Mouse (Mus musculus): ENCODE results near the gene Xxylt1. TPM values are rescaled to one million over a fixed set of nuclear protein-coding genes. Genes with fewer than 3 reads are reported as not detected.
A peak's percentile ranks its signal among the peaks of the same experiment; 100 is the strongest.

Gene Xxylt1
- total RNA-seq, 2 experiments from 2014 or later, result 19.0 to 20.9 TPM

GRCm38 (mm10) chr16:30936471-30936870, 144.8 kb downstream of the Xxylt1 start:
- intact Hi-C loops (cut with DNase I), result no loop called here

GRCm38 (mm10) chr16:30936012-30936461, 145.2 kb downstream of the Xxylt1 start:
- no peak for DNase-seq (ENCODE audit: low spot score in 2 of 2)
- intact Hi-C loops (cut with DNase I), result no loop called here

More at GRCm38 (mm10) chr16:30936471-30936870, 144.8 kb downstream of the Xxylt1 start:
- no peak for DNase-seq (ENCODE audit: low spot score in 2 of 2)

GRCm38 (mm10) chr16:30934967-30935690, 146.1 kb downstream of the Xxylt1 start:
- intact Hi-C loops (cut with DNase I), result no loop called here
- peak in 1 of 2 experiments; percentile 31 for DNase-seq (ENCODE audit: low spot score in 2 of 2)

- DNase-seq (ENCODE audit: low spot score in 2 of 2), result no peak
- intact Hi-C loops (cut with DNase I), result no loop called here
Observed at GRCm38 (mm10) chr16:30934205-30934780, 146.9 kb downstream of the Xxylt1 start.

DNA sequence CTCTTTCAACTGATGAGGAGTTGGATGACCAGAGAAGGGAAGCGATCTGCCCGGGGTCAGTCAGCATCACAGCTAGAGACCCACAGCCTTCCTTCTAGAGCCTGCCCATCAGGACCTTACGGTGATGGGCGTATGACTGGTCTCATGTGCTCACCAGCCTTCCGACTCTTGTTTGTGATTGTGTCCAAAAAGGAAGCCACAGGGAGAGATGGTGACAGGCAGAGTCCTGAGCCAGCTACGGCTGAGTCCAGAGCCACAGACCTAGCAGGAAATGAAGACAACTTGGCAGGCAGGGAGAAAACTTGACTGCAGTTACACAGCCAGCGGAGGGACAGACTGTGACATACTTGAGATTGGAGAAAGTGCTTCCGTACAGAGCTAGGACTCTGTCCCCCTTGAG, 147.9 kb downstream of the Xxylt1 start:
- intact Hi-C loops (cut with DNase I), result no loop called here

DNA sequence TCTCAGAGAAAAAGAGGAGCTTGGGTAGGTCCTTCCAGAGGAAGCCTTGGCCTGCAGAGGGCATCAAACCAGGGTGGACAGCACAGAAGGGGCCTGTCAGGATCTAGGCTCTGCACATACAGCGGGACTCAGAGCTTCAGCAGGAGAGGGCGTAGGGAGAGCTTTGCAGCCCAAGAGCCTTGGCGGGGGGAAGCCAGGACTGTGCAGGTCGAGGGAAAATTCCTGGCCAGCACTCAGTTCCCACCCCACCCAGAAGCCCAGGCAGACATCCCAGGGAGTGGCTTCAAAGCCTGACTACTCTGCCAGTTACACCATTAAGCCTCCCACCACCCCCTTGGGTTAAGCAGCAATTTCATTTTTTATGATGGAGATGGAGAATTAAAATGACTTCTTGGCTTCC, 148.4 kb downstream of the Xxylt1 start:
- no peak for DNase-seq (ENCODE audit: low spot score in 2 of 2)
- intact Hi-C loops (cut with DNase I), result no loop called here

More for the DNA sequence above, 147.9 kb downstream of the Xxylt1 start:
- DNase-seq (ENCODE audit: low spot score in 2 of 2), result no peak

- intact Hi-C loops (cut with DNase I), result no loop called here
- peak in 1 of 2 experiments; percentile 64 for DNase-seq (ENCODE audit: low spot score in 2 of 2)
Observed at GRCm38 (mm10) chr16:30932196-30932595, 149.0 kb downstream of the Xxylt1 start.

DNA sequence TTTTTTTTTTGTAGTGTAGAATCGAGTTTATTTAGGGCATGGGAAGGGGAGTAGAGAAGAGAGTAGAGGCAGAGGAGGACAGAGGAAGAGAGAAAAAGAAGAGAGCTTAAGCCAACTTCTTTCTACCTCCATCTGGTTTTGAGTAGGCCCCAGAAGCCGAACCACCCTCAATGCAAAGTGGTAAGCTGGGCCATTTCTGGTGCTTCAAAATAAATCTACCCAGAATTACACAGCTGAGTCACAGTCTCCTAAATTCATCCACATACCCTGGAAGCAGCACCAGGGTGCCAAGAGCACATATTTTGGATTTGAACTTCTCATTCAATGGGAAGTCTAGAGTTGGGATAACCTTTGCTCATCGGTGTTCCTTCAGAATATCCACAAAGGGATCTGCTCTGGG, 152.1 kb downstream of the Xxylt1 start:
- DNase-seq (ENCODE audit: low spot score in 2 of 2), result peak in 1 of 2 experiments; percentile 93
- intact Hi-C loops (cut with DNase I), result loop anchor here (1.0 to 2.0 kb wide), 3 partner anchors 19 to 328 kb away; no protein-coding TSS in a partner anchor

DNA sequence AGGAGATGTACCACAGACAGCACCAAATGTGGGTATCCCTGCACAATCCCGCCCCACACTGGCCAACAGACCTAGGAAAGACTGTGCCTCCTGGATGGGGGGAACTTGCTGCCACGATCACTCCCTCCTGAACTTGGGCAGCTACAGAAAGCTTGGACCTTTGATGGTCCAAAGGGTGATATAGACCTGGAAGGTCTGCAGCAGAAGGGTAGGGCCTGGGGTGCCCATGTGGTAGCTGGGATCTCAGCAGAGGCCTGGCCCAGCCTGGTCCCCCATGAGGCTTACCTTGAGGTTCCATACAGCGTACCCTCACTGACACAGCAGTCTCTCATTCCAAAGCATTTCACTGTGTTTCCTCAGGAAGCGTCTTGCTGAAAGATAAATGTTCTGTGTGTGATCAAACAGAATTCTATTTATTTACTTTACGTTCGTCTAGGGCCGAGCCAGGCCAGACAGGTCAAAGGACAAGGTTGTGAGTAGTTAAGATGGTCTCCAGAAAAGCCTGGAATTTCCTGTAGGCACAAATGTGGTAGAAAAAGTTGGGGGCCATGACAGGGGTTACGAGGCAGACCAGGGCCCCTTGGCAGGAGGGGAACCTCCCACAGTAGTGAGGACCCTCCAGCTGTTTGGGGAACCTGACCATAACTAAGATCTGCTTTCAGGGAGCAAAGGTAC, 153.0 kb downstream of the Xxylt1 start:
- intact Hi-C loops (cut with DNase I), result loop anchor here (2.0 kb wide), 1 partner anchor 327 kb away; no protein-coding TSS in a partner anchor
- no peak for DNase-seq (ENCODE audit: low spot score in 2 of 2)

DNA sequence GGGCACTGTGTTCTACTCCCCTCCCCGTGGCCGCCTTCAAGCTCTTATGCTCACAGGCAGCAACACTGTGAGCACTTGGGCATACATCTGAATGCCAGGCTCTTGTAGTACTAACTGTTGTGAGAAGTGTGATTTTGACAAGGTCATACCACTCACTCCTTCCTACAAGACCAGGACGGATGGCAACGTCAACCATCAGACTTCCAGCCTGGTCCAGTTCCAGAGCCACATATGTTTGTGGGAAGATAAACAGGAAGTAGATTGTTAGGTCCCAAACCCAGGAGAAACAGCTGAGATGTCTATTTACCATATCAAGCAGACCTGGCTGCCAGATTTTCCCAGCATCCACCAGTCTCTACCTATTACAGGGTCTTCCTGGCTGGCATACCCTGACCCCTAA, 155.7 kb downstream of the Xxylt1 start:
- DNase-seq (ENCODE audit: low spot score in 2 of 2), result no peak
- intact Hi-C loops (cut with DNase I), result no loop called here

DNA sequence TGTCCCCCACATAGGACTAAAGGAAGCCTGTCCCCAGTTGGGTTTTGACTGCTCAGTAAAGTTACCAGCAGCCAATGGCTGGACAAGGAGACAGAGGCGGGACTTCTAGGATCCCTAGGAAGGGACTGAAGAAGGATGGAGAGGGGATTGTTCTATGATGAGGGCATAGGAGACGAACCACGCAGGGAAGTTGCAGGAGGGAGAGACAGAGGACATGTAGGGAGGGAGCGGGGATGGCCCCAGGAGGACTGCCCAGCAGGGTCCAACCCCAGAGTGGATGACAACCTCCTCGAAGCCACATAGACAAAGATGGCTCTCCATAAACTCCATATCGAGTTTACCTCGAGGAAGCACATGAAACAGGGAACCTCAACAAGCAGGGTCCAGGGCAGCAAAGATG, 157.3 kb downstream of the Xxylt1 start:
- DNase-seq (ENCODE audit: low spot score in 2 of 2), result no peak
- intact Hi-C loops (cut with DNase I), result no loop called here

DNA sequence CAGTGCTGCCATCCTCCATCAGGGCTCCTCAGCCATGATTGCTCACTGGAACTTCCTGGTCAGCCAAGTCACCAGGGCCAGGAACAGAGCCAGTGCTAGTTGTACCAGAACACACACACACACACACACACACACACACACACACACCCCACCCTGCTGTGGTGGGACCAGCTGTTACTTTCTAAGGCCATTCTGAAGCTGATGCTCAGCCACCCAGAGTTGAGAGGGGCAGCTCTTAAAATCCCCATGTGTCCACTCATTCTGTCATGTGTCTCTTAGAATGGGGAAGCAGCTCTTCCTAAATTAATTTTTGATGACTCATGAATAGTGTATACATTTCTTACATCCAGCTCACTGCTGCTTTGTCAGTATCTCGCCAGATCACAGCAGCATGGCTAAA, 158.7 kb downstream of the Xxylt1 start:
- intact Hi-C loops (cut with DNase I), result no loop called here
- no peak for DNase-seq (ENCODE audit: low spot score in 2 of 2)

DNA sequence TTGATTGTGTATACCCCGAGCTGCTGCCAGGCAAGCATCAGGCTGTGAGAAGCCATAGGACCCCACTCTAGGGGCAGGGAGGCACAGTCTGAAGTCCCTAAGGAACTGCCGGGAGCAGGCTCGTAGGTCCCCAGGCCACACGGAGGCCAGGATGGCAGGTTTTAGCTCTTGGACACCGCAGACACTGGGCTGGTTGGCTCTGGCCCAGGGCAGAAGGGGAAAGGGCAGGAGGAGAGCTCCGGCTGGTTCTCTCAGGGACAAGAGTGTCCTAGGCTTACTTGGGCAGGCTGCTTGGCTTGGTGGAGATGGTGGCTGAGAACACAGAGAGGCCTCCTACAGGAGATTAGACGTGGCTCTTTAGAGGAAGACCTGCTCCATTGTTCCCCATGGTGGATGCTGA, 162.4 kb downstream of the Xxylt1 start:
- intact Hi-C loops (cut with DNase I), result no loop called here
- DNase-seq (ENCODE audit: low spot score in 2 of 2), result no peak

DNA sequence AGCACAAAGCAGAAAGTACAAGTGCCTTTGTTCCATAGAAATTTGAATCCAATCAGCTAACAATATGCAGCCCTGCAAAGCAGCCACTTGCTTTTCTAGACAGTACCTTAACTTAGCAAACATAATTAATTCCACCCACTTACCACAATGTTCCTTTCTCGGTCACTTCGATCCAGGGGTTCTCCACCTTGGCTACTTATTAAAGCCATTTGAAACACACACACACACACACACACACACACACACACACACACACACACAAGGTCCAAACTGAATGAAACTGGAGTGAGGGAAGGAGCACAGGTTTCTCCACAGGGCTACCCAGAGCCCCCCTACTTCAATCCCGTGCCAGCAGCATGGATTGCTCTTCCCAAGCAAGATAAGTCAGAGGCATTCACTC, 164.3 kb downstream of the Xxylt1 start:
- intact Hi-C loops (cut with DNase I), result no loop called here
- peak in 1 of 2 experiments; percentile 31 for DNase-seq (ENCODE audit: low spot score in 2 of 2)

GRCm38 (mm10) chr16:30915611-30916220, 165.5 kb downstream of the Xxylt1 start:
- no peak for DNase-seq (ENCODE audit: low spot score in 2 of 2)
- intact Hi-C loops (cut with DNase I), result no loop called here

Other genes with a start within 250 kb of the Xxylt1 start
- gene Acap2, start 119.8 kb upstream of the Xxylt1 start, total RNA-seq (2021), result 100 to 1,000 TPM; 110 to 121 TPM
- 100 to 1,000 TPM in 1 of 2 experiments, 10 to 100 TPM in 1; 95.9 to 112 TPM for gene Ppp1r2, start 193.8 kb upstream of the Xxylt1 start, total RNA-seq (2021)
- gene Apod, start 233.4 kb upstream of the Xxylt1 start, total RNA-seq (2021), result 100 to 1,000 TPM; 136 to 141 TPM